Mouse (Mus musculus): Measurements from ENCODE around the gene Arhgap29.

- TF ChIP-seq CTCF (IDR thresholded peaks at IDR 0.05; ENCODE audit: extremely low read depth, insufficient read depth, insufficient read length, insufficient replicate concordance) (no peak), POLR2A (IDR thresholded peaks at IDR 0.05; ENCODE audit: low read depth, low read length) (no peak)
These were observed 106.3 kb downstream of the Arhgap29 start for GRCm38 (mm10) chr3:122058439-122059198.

Data from spleen, adult 2 months (tissue).